Mouse (Mus musculus) limb, embryonic 14.5 days (tissue): ENCODE measurements at regions not wholly inside any gene's neighbourhood (a gene's known extent, or its start where the extent isn't known, plus 50 kb on each side); places are given as distances from the start of the nearest gene placed in this dataset.

Experiments used
- ATAC-seq: fragments of 200-750 bp; cut with Nextera tagmentation; 2 replicates; pipeline ENCODE4 v1.8.0; 2017; ENCODE audit warnings: low read depth, moderate number of reproducible peaks, moderate TSS enrichment; ENCODE audit not compliant: low FRiP score
- DNase-seq: peaks from one replicate; pipeline ENCODE4 v3.0.0-alpha.2; 2015; ENCODE audit warnings: low spot score
- H3K27ac ChIP-seq: fragments of 300-500 bp; sonication (generic); replicated peaks from 2 replicates; pipeline ENCODE4 v1.5.1; 2014; ENCODE audit warnings: low read depth, mild to moderate bottlenecking, low read length, moderate library complexity, mixed read lengths
- H3K27me3 ChIP-seq: fragments of 300-500 bp; sonication (generic); 2 replicates; pipeline ENCODE4 v1.6.1; 2014; ENCODE audit warnings: low read length, mixed read lengths; ENCODE audit not compliant: control insufficient read depth, insufficient read depth
- H3K36me3 ChIP-seq: fragments of 300-500 bp; sonication (generic); 2 replicates; pipeline ENCODE4 v1.6.1; 2014; ENCODE audit warnings: mild to moderate bottlenecking, low read length, moderate library complexity, mixed read lengths; ENCODE audit not compliant: control insufficient read depth, insufficient read depth
- H3K4me1 ChIP-seq: fragments of 300-500 bp; sonication (generic); 2 replicates; pipeline ENCODE4 v1.6.1; 2014; ENCODE audit warnings: antibody characterized with exemption, low read length, mixed read lengths; ENCODE audit not compliant: control insufficient read depth, insufficient read depth
- H3K4me2 ChIP-seq: fragments of 300-500 bp; sonication (generic); replicated peaks from 2 replicates; pipeline ENCODE4 v1.6.1; 2014; ENCODE audit warnings: low read depth, mild to moderate bottlenecking, low read length, moderate library complexity; ENCODE audit not compliant: severe bottlenecking
- H3K4me3 ChIP-seq: fragments of 300-500 bp; sonication (generic); replicated peaks from 2 replicates; pipeline ENCODE4 v1.5.1; 2014; ENCODE audit warnings: low read length
- H3K9ac ChIP-seq: fragments of 300-500 bp; sonication (generic); 2 replicates; pipeline ENCODE4 v1.6.1; 2014; ENCODE audit warnings: mild to moderate bottlenecking, low read depth, low read length, moderate library complexity; ENCODE audit not compliant: severe bottlenecking
- H3K9me3 ChIP-seq: fragments of 300-500 bp; sonication (generic); 2 replicates; pipeline ENCODE4 v1.6.1; 2016; ENCODE audit warnings: low read length; ENCODE audit not compliant: control insufficient read depth
- POLR2A ChIP-seq: fragments of 200-500 bp; IDR thresholded peaks from 2 replicates; pipeline ENCODE4 v1.8.0; 2012; ENCODE audit warnings: inconsistent platforms, mild to moderate bottlenecking, moderate library complexity, borderline replicate concordance; ENCODE audit not compliant: insufficient read depth, insufficient read length; ENCODE audit errors: extremely low read depth
- WGBS: fragments of 180-500 bp; shearing (Covaris S2); extraction: QIAGEN DNeasy Blood & Tissue Kit; methylation state at CpG from one replicate; pipeline ENCODE4 v1.1.7; 2014; 5-methylcytosine and 5-hydroxymethylcytosine counted together

GRCm38 (mm10) chr11:43992011-43992471 lies 91.0 kb upstream of the Adra1b start:
- no peak overlapping the region for H3K4me2 ChIP-seq
- WGBS: 26% methylated on average over 6 of the region's 6 CpGs

GRCm38 (mm10) chr11:43998046-43998725 lies 97.2 kb upstream of the Adra1b start:
- no peak for TF ChIP-seq POLR2A
- DNase-seq (no peak), ATAC-seq (no peak)
- WGBS: 67% methylated on average over 12 of the region's 12 CpGs
- Histone ChIP-seq H3K27me3 (no peaks in the 10 kb centered on the region), H3K4me1 (peaks cover 7% of the 10 kb centered on the region; the same call in 1 of the 2 replicates), H3K4me3 (no peak overlapping the region), H3K27ac (no peak overlapping the region), H3K4me2 (no peak overlapping the region), H3K9ac (no peak overlapping the region), H3K9me3 (no peaks in the 10 kb centered on the region), H3K36me3 (no peaks in the 10 kb centered on the region)

More at GRCm38 (mm10) chr11:43992011-43992471, 91.0 kb upstream of the Adra1b start:
- Histone ChIP-seq H3K9ac (no peak overlapping the region), H3K4me3 (no peak overlapping the region), H3K27ac (no peak overlapping the region), H3K27me3 (no peaks in the 10 kb centered on the region), H3K36me3 (no peaks in the 10 kb centered on the region), H3K9me3 (no peaks in the 10 kb centered on the region), H3K4me1 (peaks cover 4% of the 10 kb centered on the region; the same call in 1 of the 2 replicates)
- no peak for TF ChIP-seq POLR2A
- DNase-seq: peak; percentile 45
- ATAC-seq: peak; percentile 41; the same call in 1 of the 2 replicates

GRCm38 (mm10) chr11:44000056-44000455 lies 99.0 kb upstream of the Adra1b start:
- H3K9me3 ChIP-seq: no peaks in the 10 kb centered on the region
- DNase-seq (no peak), ATAC-seq (no peak)
- H3K4me1 ChIP-seq: peaks cover 10% of the 10 kb centered on the region; the same call in 1 of the 2 replicates
- TF ChIP-seq POLR2A: no peak
- 88% methylated on average over 4 of the region's 4 CpGs for WGBS
- H3K36me3 ChIP-seq: no peaks in the 10 kb centered on the region
- H3K27me3 ChIP-seq: no peaks in the 10 kb centered on the region
- H3K4me2 ChIP-seq: no peak overlapping the region
- no peak overlapping the region for H3K4me3 ChIP-seq
- H3K27ac ChIP-seq: no peak overlapping the region
- no peak overlapping the region for H3K9ac ChIP-seq

- Histone ChIP-seq H3K4me3 (no peak overlapping the region), H3K9me3 (no peaks in the 10 kb centered on the region), H3K36me3 (no peaks in the 10 kb centered on the region), H3K4me2 (no peak overlapping the region), H3K27me3 (no peaks in the 10 kb centered on the region), H3K9ac (no peak overlapping the region), H3K27ac (no peak overlapping the region), H3K4me1 (peaks cover 10% of the 10 kb centered on the region; the same call in 1 of the 2 replicates)
- WGBS: 81% methylated on average over 7 of the region's 7 CpGs
- DNase-seq (no peak), ATAC-seq (no peak)
- TF ChIP-seq POLR2A: no peak
Observed at GRCm38 (mm10) chr11:44001843-44002589, 101.0 kb upstream of the Adra1b start.

- DNase-seq: peak; percentile 19
- H3K27me3 ChIP-seq: no peaks in the 10 kb centered on the region
- no peak overlapping the region for H3K27ac ChIP-seq
- TF ChIP-seq POLR2A: no peak
- no peak overlapping the region for H3K4me3 ChIP-seq
- no peaks in the 10 kb centered on the region for H3K9me3 ChIP-seq
- no peaks in the 10 kb centered on the region for H3K36me3 ChIP-seq
- H3K4me2 ChIP-seq: no peak overlapping the region
- H3K9ac ChIP-seq: no peak overlapping the region
- WGBS: 54% methylated on average over 6 of the region's 6 CpGs
- H3K4me1 ChIP-seq: peaks cover 10% of the 10 kb centered on the region; the same call in 1 of the 2 replicates
- no peak for ATAC-seq
Observed at GRCm38 (mm10) chr11:44002716-44003522, 101.9 kb upstream of the Adra1b start.
